Mouse (Mus musculus): ENCODE measurements around the gene Borcs6. TPM values are rescaled to one million over a fixed set of nuclear protein-coding genes. Genes with fewer than 3 reads are reported as not detected.

Gene Borcs6
- polyA plus RNA-seq, 1 experiment = 14.3 TPM

DNA sequence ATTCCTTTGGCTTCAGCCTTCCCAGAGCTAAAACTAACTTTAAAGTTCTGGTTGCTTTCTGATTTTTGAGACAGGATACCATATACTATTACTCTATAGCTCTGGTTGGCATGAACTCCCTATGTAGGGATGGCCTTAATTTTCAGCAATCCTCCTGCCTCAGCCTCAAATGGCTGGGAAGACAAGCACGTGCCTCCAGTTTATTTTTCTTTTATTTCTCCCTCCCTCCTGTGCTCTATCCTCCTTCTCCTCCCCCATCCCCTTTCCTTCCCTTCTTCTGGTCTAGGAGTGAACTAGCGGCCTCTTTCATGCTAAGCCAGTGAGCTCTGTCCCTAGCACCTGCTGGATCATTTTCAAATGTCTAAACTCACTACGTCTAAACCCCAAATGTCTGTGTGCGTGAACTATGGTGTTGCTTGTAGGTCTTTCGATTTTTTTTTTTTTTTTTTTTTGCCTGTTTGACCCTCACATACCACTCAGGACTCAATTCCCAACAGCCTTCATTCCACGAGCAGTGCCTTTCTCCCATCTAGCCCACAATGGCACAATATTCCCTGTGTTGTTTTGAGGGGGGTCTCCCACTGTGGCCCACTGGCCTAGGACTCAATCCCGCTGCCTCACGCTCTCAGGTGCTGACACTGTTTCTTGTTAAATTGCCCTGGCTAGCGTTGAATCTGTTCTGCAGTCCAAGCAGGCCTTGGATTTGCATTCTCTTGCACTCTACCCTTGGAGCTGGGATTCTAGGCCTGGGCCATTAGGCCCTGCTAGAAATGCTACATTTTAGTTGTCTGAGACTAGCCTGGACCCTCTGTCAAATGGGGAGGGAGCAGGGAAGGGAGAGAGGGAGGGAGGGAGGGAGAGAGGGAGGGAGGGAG, 5.0 kb downstream of the Borcs6 start:
- TF ChIP-seq USF1 (IDR thresholded peaks at IDR 0.05; ENCODE audit: low read depth) = no peak
- no peak for TF ChIP-seq MYOD1 (IDR thresholded peaks at IDR 0.05; ENCODE audit: control insufficient read depth, insufficient read length, low read depth)
- TF ChIP-seq CEBPB (IDR thresholded peaks at IDR 0.05; ENCODE audit: low read depth) = no peak
- TF ChIP-seq CTCF (IDR thresholded peaks at IDR 0.05; ENCODE audit: control insufficient read depth, insufficient read depth, insufficient read length) = no peak
- no peak for TF ChIP-seq MAX (IDR thresholded peaks at IDR 0.05)
- TF ChIP-seq FOSL1 (IDR thresholded peaks at IDR 0.05; ENCODE audit: insufficient read depth, low read length, poor library complexity, severe bottlenecking) = no peak
- TF ChIP-seq MYOG (IDR thresholded peaks at IDR 0.05; ENCODE audit: control insufficient read depth, extremely low read depth, insufficient read length) = no peak
- H3K27me3 ChIP-seq (ENCODE audit: control insufficient read depth, insufficient read depth, insufficient read length) = no peaks in the 10 kb centered on the region
- H3K4me3 ChIP-seq (ENCODE audit: insufficient read depth, poor library complexity, severe bottlenecking) = peak overlapping the region; percentile 55
- peaks cover 9% of the 10 kb centered on the region for H3K79me2 ChIP-seq (ENCODE audit: control insufficient read depth, insufficient read depth)
- no peaks in the 10 kb centered on the region for H3K36me3 ChIP-seq (ENCODE audit: control insufficient read depth, insufficient read depth)
- H3ac ChIP-seq (ENCODE audit: control insufficient read depth, insufficient read length, low read depth) = peak overlapping the region; percentile 64
- no peaks in the 10 kb centered on the region for H3K79me3 ChIP-seq (ENCODE audit: low read depth)

DNA sequence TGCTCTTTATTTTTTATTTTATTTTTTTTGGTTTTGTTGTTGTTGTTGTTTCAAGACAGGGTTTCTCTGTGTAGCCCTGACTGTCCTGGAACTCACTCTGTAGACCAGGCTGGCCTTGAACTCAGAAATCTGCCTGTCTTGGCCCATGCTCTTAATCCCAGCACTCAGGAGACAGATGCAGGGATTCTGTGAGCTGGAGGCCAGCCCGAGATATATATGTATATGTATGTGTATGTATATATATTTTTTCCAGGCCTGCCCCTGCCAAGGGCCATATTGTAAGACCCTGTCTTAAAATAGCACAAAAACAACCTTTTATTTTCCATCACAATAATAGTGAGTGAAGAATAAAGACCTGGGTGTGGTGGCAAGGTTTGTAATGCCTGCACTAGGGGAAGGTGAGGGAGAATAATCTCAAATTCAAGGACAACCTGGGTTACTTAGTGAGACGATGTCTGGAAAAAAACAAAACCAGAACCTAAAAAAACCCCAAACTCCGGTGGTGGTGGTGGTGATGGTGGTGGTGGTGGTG, 5.9 kb downstream of the Borcs6 start:
- no peaks in the 10 kb centered on the region for H3K36me3 ChIP-seq (ENCODE audit: control insufficient read depth, insufficient read depth)
- H3ac ChIP-seq (ENCODE audit: control insufficient read depth, insufficient read length, low read depth) = no peak overlapping the region

DNA sequence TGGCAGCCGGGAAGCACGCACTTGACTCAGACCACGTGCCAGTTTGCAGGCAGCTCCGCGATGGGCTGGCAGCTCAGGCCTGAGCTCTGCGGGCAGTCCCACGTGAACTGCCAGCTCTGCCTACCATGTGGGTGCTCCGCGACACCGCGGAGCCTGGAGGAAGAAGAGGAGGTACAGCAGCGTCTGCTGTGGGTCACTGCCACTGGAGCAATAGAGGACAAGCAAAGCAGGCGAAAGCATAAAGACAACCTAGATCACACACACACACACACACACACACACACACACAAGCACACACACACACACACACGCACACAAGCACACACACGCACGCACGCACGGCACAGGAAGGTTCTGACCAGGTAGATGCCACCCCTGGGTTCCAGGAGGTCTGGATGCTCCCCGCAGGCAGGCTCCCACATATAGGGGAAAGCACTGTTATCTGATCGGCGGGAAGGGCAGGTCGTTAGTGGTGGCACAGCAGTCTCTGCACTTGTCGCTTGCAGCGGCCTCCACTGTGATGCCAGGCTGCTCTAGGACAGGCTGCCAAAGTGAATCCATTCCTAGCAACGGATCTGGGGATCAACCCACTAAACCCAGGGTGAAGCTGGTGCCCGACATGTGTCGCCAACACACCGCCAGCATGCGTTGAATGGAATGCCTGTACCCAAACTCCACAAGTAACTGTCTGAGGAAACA, 6.8 kb downstream of the Borcs6 start:
- H3K4me3 ChIP-seq (ENCODE audit: insufficient read depth, poor library complexity, severe bottlenecking) = no peak overlapping the region
- TF ChIP-seq MYOD1 (IDR thresholded peaks at IDR 0.05; ENCODE audit: control insufficient read depth, insufficient read length, low read depth) (no peak), MAX (IDR thresholded peaks at IDR 0.05) (no peak), CEBPB (IDR thresholded peaks at IDR 0.05; ENCODE audit: low read depth) (no peak), USF1 (IDR thresholded peaks at IDR 0.05; ENCODE audit: low read depth) (no peak), CTCF (IDR thresholded peaks at IDR 0.05; ENCODE audit: control insufficient read depth, insufficient read depth, insufficient read length) (no peak), MYOG (IDR thresholded peaks at IDR 0.05; ENCODE audit: control insufficient read depth, extremely low read depth, insufficient read length) (no peak), FOSL1 (IDR thresholded peaks at IDR 0.05; ENCODE audit: insufficient read depth, low read length, poor library complexity, severe bottlenecking) (no peak)
- H3K27me3 ChIP-seq (ENCODE audit: control insufficient read depth, insufficient read depth, insufficient read length) = no peaks in the 10 kb centered on the region
- H3K36me3 ChIP-seq (ENCODE audit: control insufficient read depth, insufficient read depth) = no peaks in the 10 kb centered on the region
- peak overlapping the region; percentile 35 for H3ac ChIP-seq (ENCODE audit: control insufficient read depth, insufficient read length, low read depth)
- H3K79me3 ChIP-seq (ENCODE audit: low read depth) = no peaks in the 10 kb centered on the region
- H3K79me2 ChIP-seq (ENCODE audit: control insufficient read depth, insufficient read depth) = peaks cover under 1% of the 10 kb centered on the region

More for the DNA sequence above, 5.9 kb downstream of the Borcs6 start:
- H3K4me3 ChIP-seq (ENCODE audit: insufficient read depth, poor library complexity, severe bottlenecking) = no peak overlapping the region
- H3K27me3 ChIP-seq (ENCODE audit: control insufficient read depth, insufficient read depth, insufficient read length) = no peaks in the 10 kb centered on the region
- H3K79me2 ChIP-seq (ENCODE audit: control insufficient read depth, insufficient read depth) = peaks cover 9% of the 10 kb centered on the region
- no peaks in the 10 kb centered on the region for H3K79me3 ChIP-seq (ENCODE audit: low read depth)
- no peak for TF ChIP-seq MAX (IDR thresholded peaks at IDR 0.05)
- TF ChIP-seq CEBPB (IDR thresholded peaks at IDR 0.05; ENCODE audit: low read depth) = no peak
- no peak for TF ChIP-seq FOSL1 (IDR thresholded peaks at IDR 0.05; ENCODE audit: insufficient read depth, low read length, poor library complexity, severe bottlenecking)
- no peak for TF ChIP-seq CTCF (IDR thresholded peaks at IDR 0.05; ENCODE audit: control insufficient read depth, insufficient read depth, insufficient read length)
- no peak for TF ChIP-seq USF1 (IDR thresholded peaks at IDR 0.05; ENCODE audit: low read depth)
- no peak for TF ChIP-seq MYOD1 (IDR thresholded peaks at IDR 0.05; ENCODE audit: control insufficient read depth, insufficient read length, low read depth)
- no peak for TF ChIP-seq MYOG (IDR thresholded peaks at IDR 0.05; ENCODE audit: control insufficient read depth, extremely low read depth, insufficient read length)

DNA sequence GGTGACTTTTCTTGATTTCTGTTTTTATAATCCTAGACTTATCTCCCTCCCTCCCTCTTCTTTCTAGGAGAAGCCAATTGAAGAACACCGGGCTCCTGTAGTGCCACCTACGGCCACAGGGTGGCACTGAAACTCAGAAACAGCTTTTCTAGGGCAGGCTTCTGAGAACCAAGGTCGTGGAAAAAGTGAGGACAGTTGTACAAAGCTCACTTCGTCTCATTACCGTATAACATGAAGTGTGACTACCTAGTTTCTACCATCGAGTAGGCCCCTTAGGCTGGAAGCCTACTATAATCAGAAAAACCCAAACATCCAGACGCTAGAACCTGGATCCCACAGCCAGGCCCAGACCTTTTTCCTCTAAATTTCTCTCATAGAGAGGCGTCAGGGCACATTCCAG, 7.4 kb downstream of the Borcs6 start:
- Histone ChIP-seq H3K4me3 (ENCODE audit: insufficient read depth, poor library complexity, severe bottlenecking) (no peak overlapping the region), H3K79me3 (ENCODE audit: low read depth) (no peaks in the 10 kb centered on the region), H3ac (ENCODE audit: control insufficient read depth, insufficient read length, low read depth) (no peak overlapping the region), H3K27me3 (ENCODE audit: control insufficient read depth, insufficient read depth, insufficient read length) (no peaks in the 10 kb centered on the region), H3K36me3 (ENCODE audit: control insufficient read depth, insufficient read depth) (no peaks in the 10 kb centered on the region), H3K79me2 (ENCODE audit: control insufficient read depth, insufficient read depth) (no peaks in the 10 kb centered on the region)
- TF ChIP-seq MAX (IDR thresholded peaks at IDR 0.05) (no peak), FOSL1 (IDR thresholded peaks at IDR 0.05; ENCODE audit: insufficient read depth, low read length, poor library complexity, severe bottlenecking) (no peak), CTCF (IDR thresholded peaks at IDR 0.05; ENCODE audit: control insufficient read depth, insufficient read depth, insufficient read length) (peak; percentile 43)

DNA sequence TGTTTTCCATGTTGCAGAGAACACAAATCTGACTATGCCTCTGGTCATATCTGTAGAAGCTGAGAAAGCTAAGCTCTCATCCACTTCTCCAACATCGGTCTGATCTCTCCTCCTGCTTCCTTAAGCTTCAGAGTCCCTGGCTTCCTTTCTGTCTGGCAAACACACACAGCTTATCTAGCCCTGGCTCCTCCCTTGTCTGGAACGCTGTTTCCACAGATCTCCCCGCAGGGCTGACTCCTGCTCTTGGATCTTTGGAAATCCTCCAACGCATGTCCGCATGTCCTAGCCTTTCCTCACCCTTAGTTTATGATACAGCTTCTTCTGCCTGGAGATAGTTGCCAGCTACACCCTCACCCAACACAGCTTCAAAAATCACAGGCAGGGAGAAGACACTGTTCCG, 8.1 kb downstream of the Borcs6 start:
- H3K79me2 ChIP-seq (ENCODE audit: control insufficient read depth, insufficient read depth) = no peaks in the 10 kb centered on the region

More for the DNA sequence above, 8.1 kb downstream of the Borcs6 start:
- no peaks in the 10 kb centered on the region for H3K79me3 ChIP-seq (ENCODE audit: low read depth)
- H3K36me3 ChIP-seq (ENCODE audit: control insufficient read depth, insufficient read depth) = no peaks in the 10 kb centered on the region
- no peaks in the 10 kb centered on the region for H3K27me3 ChIP-seq (ENCODE audit: control insufficient read depth, insufficient read depth, insufficient read length)
- no peak overlapping the region for H3ac ChIP-seq (ENCODE audit: control insufficient read depth, insufficient read length, low read depth)
- H3K4me3 ChIP-seq (ENCODE audit: insufficient read depth, poor library complexity, severe bottlenecking) = no peak overlapping the region
- TF ChIP-seq MYOD1 (IDR thresholded peaks at IDR 0.05; ENCODE audit: control insufficient read depth, insufficient read length, low read depth) = no peak
